Mouse (Mus musculus) layer of hippocampus, adult 2 months (tissue): ENCODE measurements around the gene Rufy1. TPM values are rescaled to one million over a fixed set of nuclear protein-coding genes. Genes with fewer than 3 reads are reported as not detected.

Experiments
- DNase-seq, 2 experiments: peaks; one replicate each; pipeline ENCODE4 v3.0.0; 2022; ENCODE audit warnings: low spot score in 2 of 2
- H3K27ac ChIP-seq: fragments of 200-600 bp; 2 replicates; pipeline ENCODE4 v1.8.1; 2022
- H3K4me3 ChIP-seq: fragments of 200-600 bp; 2 replicates; pipeline ENCODE4 v1.8.1; 2022; ENCODE audit warnings: mild to moderate bottlenecking
- CTCF ChIP-seq: fragments of 200-600 bp; conservative IDR thresholded peaks from 2 replicates; pipeline ENCODE4 v1.8.1; 2022; ENCODE audit warnings: antibody characterized with exemption, mild to moderate bottlenecking, moderate library complexity
- microRNA-seq, 2 experiments: library from miRNA; unstranded; fragments of <30 nt; microRNA quantifications; one replicate each; pipeline ENCODE4 v1.2.0; 2021
- total RNA-seq, 2 experiments: library from RNA; stranded (reverse); gene quantifications; 2 replicates each; pipeline ENCODE4 v1.2.3; 2021

The Rufy1 gene
- total RNA-seq, 2 experiments from 2014 or later: 29.2 to 29.6 TPM

- Histone ChIP-seq H3K27ac (no peak overlapping the region), H3K4me3 (no peak overlapping the region)
- no peak for TF ChIP-seq CTCF
- no peak for DNase-seq
Measured at GRCm38 (mm10) chr11:50346256-50347032, 84.5 kb downstream of the Rufy1 start.

GRCm38 (mm10) chr11:50345486-50345885 lies 85.4 kb downstream of the Rufy1 start:
- no peak for TF ChIP-seq CTCF
- no peak overlapping the region for H3K27ac ChIP-seq
- DNase-seq: no peak
- no peak overlapping the region for H3K4me3 ChIP-seq

Small RNAs within 50 kb of the gene (microRNA-seq; reads per million reads assigned to microRNA genes)
- gene Mir804: 0 reads per million in 2 experiments

Other genes with a start within 250 kb of the Rufy1 start
- 100 to 1,000 TPM; 444 to 465 TPM for gene Sqstm1, start 220.3 kb downstream of the Rufy1 start, total RNA-seq
- 10 to 100 TPM; 91.2 to 93.0 TPM for gene Mgat4b, start 220.2 kb downstream of the Rufy1 start, total RNA-seq
- gene Ltc4s, start 192.5 kb downstream of the Rufy1 start, total RNA-seq: 1 to 10 TPM; 6.8 to 9.3 TPM
- gene Maml1, start 138.8 kb downstream of the Rufy1 start, total RNA-seq: 10 to 100 TPM; 10.1 to 10.8 TPM
- 100 to 1,000 TPM; 365 to 415 TPM for gene Canx, start 105.5 kb downstream of the Rufy1 start, total RNA-seq
- gene Cby3, start 76.7 kb downstream of the Rufy1 start, total RNA-seq: 1 to 10 TPM in 1 of 2 experiments, not detected in 1; 1.7 TPM
- 100 to 1,000 TPM; 272 to 300 TPM for gene Hnrnph1, start 54.1 kb downstream of the Rufy1 start, total RNA-seq
- gene Adamts2, start 171.0 kb upstream of the Rufy1 start, total RNA-seq: 10 to 100 TPM; 14.5 to 15.4 TPM